Mouse (Mus musculus) stomach, postnatal 0 days (tissue): ENCODE data around the gene Gm45062.

Experiments
- CTCF ChIP-seq: IDR thresholded peaks from 2 replicates; pipeline ENCODE4 v1.5.1; 2016; ENCODE audit warnings: antibody characterized with exemption, low read depth, mild to moderate bottlenecking, moderate library complexity
- EP300 ChIP-seq: optimal IDR thresholded peaks from 2 replicates; pipeline ENCODE3; 2016; ENCODE audit warnings: antibody characterized with exemption

DNA sequence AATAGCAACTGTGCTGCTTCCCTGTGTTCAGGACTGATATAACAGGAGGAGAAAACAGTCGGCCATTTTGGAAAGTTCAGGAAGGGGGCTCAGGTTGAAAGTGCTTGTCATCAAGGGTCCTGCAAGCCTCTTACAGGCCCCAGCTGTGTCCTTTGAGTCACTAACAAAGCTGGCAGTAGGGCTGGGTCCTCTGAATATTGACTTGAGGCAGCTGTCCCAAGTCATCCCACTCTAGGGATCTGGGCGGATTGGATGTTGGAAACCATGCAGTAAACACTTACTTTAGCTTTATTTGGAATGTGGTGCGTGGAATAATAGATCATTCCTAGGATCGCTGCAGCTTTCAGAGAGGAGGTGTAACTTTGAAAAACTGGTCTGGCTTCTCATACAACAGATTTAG lies 215.6 kb downstream of the Gm45062 start:
- TF ChIP-seq EP300 (no peak), CTCF (no peak)
